Comparison of ENCODE assay signal across 25 mouse cellular contexts in genomic region chr5:23857189-23857588, GRCm38 (mm10).
"Had no signal": no experiment of that assay in that cellular context is flagged by ENCODE, and none has a peak within 500 bp of the region (broad histone marks: within the 10 kb centered on the region; RNA-seq: fewer than 3 reads in every experiment).

No protein-coding gene starts in this region.

- H3K4me3 ChIP-seq: embryonic facial prominence, embryonic 10.5 days; embryonic facial prominence, embryonic 12.5 days; embryonic facial prominence, embryonic 13.5 days; embryonic facial prominence, embryonic 15.5 days; erythroblast, embryonic 14.5 days; forebrain, embryonic 10.5 days; forebrain, embryonic 12.5 days; forebrain, embryonic 13.5 days; forebrain, embryonic 15.5 days; gastrocnemius, adult 2 months; heart, adult 2 months had no signal

- H3K27me3 ChIP-seq: embryonic facial prominence, embryonic 12.5 days; embryonic facial prominence, embryonic 13.5 days; embryonic facial prominence, embryonic 15.5 days; forebrain, embryonic 12.5 days; forebrain, embryonic 13.5 days; forebrain, embryonic 15.5 days had no signal

- H3K9ac ChIP-seq: embryonic facial prominence, embryonic 12.5 days; embryonic facial prominence, embryonic 13.5 days; embryonic facial prominence, embryonic 15.5 days; forebrain, embryonic 12.5 days; forebrain, embryonic 13.5 days; forebrain, embryonic 15.5 days; forebrain, postnatal 0 days had no signal

- H3K4me1 ChIP-seq: embryonic facial prominence, embryonic 10.5 days; embryonic facial prominence, embryonic 12.5 days; embryonic facial prominence, embryonic 13.5 days; embryonic facial prominence, embryonic 15.5 days; forebrain, embryonic 13.5 days; forebrain, embryonic 15.5 days had no signal

- DNase-seq: cerebellum, adult 8-10 months; cerebellum, adult 9-10 months; cerebellum, adult 9-11 months; cerebellum, postnatal 10 days; cerebellum, postnatal 14 days; cerebellum, postnatal 25 days; cerebellum, postnatal 36 days; embryo, embryonic 11 days; forebrain, postnatal 0 days; gastrocnemius, adult 2 months; gastrocnemius, postnatal 10 days; gastrocnemius, postnatal 14 days; gastrocnemius, postnatal 25 days; gastrocnemius, postnatal 36 days; heart, adult 18-20 months; heart, adult 2 months had no signal

- H3K27ac ChIP-seq: embryonic facial prominence, embryonic 10.5 days; embryonic facial prominence, embryonic 12.5 days; embryonic facial prominence, embryonic 13.5 days; embryonic facial prominence, embryonic 15.5 days; forebrain, embryonic 10.5 days; forebrain, embryonic 12.5 days; forebrain, embryonic 13.5 days; forebrain, embryonic 15.5 days; gastrocnemius, adult 2 months; heart, adult 2 months had no signal

- H3K9me3 ChIP-seq: embryonic facial prominence, embryonic 10.5 days; embryonic facial prominence, embryonic 12.5 days; embryonic facial prominence, embryonic 13.5 days; embryonic facial prominence, embryonic 15.5 days; forebrain, embryonic 10.5 days; forebrain, embryonic 12.5 days; forebrain, embryonic 13.5 days; forebrain, embryonic 15.5 days had no signal

- H3K4me2 ChIP-seq: embryonic facial prominence, embryonic 12.5 days; embryonic facial prominence, embryonic 13.5 days; embryonic facial prominence, embryonic 15.5 days; forebrain, embryonic 12.5 days; forebrain, embryonic 13.5 days; forebrain, embryonic 15.5 days had no signal
